Mouse (Mus musculus): Measurements from ENCODE around the gene Gpc4. TPM values are rescaled to one million over a fixed set of nuclear protein-coding genes. Genes with fewer than 3 reads are reported as not detected.

Gene Gpc4
- polyA plus RNA-seq, 1 experiment from 2014 or later = 356 TPM

DNA sequence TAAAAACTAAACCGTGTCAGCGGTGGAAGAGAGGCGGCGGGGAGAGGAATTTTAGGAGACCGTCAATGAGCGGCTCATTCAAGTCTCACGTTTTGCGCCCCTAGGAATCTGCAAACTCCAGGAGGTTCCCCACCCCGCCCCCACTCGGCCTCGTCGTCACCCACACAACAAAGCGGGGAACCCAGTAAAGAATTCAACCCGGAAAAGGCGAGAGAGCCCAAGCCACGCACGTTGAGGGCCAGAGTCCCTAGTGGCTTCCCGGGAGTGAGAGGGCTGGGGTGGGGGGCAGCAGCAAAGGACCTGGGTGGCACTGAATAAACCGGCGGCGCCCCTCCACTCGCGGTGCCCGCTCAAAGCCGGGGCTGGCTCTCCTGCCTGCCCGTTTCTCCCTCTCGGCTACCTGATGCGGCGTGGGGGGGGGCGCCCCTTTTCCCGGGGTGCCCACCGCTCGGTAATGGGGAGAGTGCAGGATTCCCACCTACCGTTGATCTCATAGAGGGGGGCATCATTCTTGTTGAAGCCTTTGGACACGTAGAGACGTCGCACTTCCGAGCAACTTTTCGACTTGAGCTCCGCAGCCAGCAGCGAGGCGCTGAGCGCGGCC is 816 bp downstream of the Gpc4 start:
- POLR2A ChIA-PET = interaction anchor here (0.7 to 2.0 kb wide), 4 partner anchors 11 to 603 kb away, joined by 3 to 8 read pairs (median 4); no protein-coding TSS in a partner anchor

GRCm38 (mm10) chrX:52163418-52164133 is 1.5 kb downstream of the Gpc4 start:
- DNase-seq (ENCODE audit: low read depth, low spot score) = no peak
- no peak for TF ChIP-seq CTCF (IDR thresholded peaks at IDR 0.05)
- H3K27me3 ChIP-seq = no peaks in the 10 kb centered on the region
- no peak for ATAC-seq
- ChIA-PET POLR2A (interaction anchor here (0.5 to 2.0 kb wide), 5 partner anchors 10 to 603 kb away, joined by 3 to 8 read pairs (median 4); no protein-coding TSS in a partner anchor), CTCF (interaction anchor here (0.8 to 1.5 kb wide), 4 partner anchors 98 to 204 kb away, joined by 3 to 5 read pairs (median 3); no protein-coding TSS in a partner anchor)
- in situ Hi-C loops (cut with MboI; ENCODE audit: low pct_unique_long_range_greater_than_20kb) = loop anchor here (10.0 kb wide), 1 partner anchor 181 kb away; no protein-coding TSS in a partner anchor

More for the DNA sequence above, 816 bp downstream of the Gpc4 start:
- DNase-seq (ENCODE audit: low read depth, low spot score) (no peak), ATAC-seq (no peak)
- no peaks in the 10 kb centered on the region for H3K27me3 ChIP-seq
- CTCF ChIA-PET = interaction anchor here (0.7 to 1.3 kb wide), 3 partner anchors 116 to 203 kb away, joined by 3 to 5 read pairs (median 3); no protein-coding TSS in a partner anchor
- in situ Hi-C loops (cut with MboI; ENCODE audit: low pct_unique_long_range_greater_than_20kb) = loop anchor here (10.0 kb wide), 1 partner anchor 181 kb away; no protein-coding TSS in a partner anchor
- TF ChIP-seq CTCF (IDR thresholded peaks at IDR 0.05) = no peak

DNA sequence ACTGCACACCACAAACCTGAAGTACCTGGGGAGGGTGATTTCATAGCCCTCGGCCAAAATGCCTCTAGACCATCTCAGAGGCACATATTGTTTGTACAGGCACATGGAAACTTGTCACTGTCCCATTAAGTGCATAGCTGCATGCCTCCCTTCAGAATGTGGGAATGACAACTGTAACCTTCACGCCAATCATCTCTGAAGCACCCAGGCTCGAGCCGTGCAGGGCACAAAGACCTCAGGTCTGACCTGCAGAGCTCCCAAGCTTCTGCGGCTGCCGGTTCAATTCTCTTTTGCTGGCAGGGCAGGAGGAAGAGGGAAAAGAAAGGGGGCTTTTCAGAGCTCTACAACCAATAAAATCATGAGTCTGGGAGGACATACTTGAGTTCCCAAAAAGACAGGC is 2.3 kb downstream of the Gpc4 start:
- DNase-seq (ENCODE audit: low read depth, low spot score) (no peak), ATAC-seq (no peak)
- CTCF ChIA-PET = interaction anchor here (0.8 to 1.5 kb wide), 3 partner anchors 99 to 205 kb away, joined by 3 to 5 read pairs (median 3); no protein-coding TSS in a partner anchor
- TF ChIP-seq CTCF (IDR thresholded peaks at IDR 0.05) = no peak
- in situ Hi-C loops (cut with MboI; ENCODE audit: low pct_unique_long_range_greater_than_20kb) = loop anchor here (10.0 kb wide), 1 partner anchor 182 kb away; no protein-coding TSS in a partner anchor
- POLR2A ChIA-PET = interaction anchor here (0.5 to 2.0 kb wide), 3 partner anchors 52 to 187 kb away, joined by 3 to 8 read pairs (median 4); no protein-coding TSS in a partner anchor
- H3K27me3 ChIP-seq = peaks cover 3% of the 10 kb centered on the region

- POLR2A ChIA-PET = interaction anchor here (2.0 kb wide), 1 partner anchor 187 kb away, joined by 8 read pairs; no protein-coding TSS in a partner anchor
- CTCF ChIA-PET = interaction anchor here (1.5 kb wide), 1 partner anchor 180 kb away, joined by 3 read pairs; no protein-coding TSS in a partner anchor
- DNase-seq (ENCODE audit: low read depth, low spot score) (no peak), ATAC-seq (no peak)
- no peak for TF ChIP-seq CTCF (IDR thresholded peaks at IDR 0.05)
- peaks cover 3% of the 10 kb centered on the region for H3K27me3 ChIP-seq
- in situ Hi-C loops (cut with MboI; ENCODE audit: low pct_unique_long_range_greater_than_20kb) = loop anchor here (10.0 kb wide), 1 partner anchor 183 kb away; no protein-coding TSS in a partner anchor
These were observed 2.8 kb downstream of the Gpc4 start for GRCm38 (mm10) chrX:52162206-52162605.

DNA sequence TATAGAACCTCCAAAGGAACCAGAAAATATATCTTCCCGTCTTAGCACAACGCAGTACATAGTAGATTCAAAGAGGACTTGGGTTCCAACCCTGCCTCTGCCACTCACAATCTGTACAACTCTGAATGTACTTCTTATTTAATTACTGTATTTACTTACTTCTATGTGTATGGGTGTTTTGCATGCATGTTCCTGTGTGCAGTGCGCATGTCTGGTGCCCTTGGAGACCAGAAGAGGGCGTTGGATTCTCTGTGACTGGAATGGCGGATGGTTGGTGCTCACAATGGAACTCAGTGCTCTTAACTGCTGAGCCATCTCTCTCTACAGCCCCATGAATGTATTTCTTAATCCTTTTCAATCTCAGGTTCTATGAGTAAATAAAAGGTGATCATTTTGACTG is 5.4 kb downstream of the Gpc4 start:
- POLR2A ChIA-PET = no interaction called here
- DNase-seq (ENCODE audit: low read depth, low spot score) = no peak
- in situ Hi-C loops (cut with MboI; ENCODE audit: low pct_unique_long_range_greater_than_20kb) = loop anchor here (10.0 kb wide), 1 partner anchor 185 kb away; no protein-coding TSS in a partner anchor
- CTCF ChIA-PET = no interaction called here
- TF ChIP-seq CTCF (IDR thresholded peaks at IDR 0.05) = no peak
- no peak for ATAC-seq
- peaks cover 3% of the 10 kb centered on the region for H3K27me3 ChIP-seq

DNA sequence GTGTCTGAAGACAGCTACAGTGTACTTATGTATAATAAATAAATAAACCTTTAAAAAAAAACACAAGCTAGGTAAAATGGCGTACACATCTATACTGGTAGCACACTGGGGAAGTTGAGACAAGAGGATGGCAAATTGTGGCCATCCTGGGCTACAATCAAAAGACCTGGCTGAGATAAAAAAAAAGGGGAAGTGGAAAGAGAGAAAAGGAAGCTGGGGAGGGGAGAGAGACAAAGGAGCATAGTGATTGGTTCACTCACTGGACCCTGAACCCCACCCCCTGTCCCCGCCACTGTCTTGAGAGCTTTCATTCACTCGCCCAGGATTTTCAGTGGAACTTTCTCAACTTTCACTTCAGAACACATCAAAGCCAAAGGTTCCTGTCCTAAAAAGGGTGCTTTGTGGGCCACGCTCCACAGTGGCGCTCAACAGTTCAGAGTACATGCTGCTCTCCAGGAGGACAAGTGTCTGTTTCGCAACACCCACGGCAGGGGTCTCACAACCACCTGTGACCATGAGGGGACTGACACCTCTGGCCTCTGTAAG is 9.6 kb downstream of the Gpc4 start:
- TF ChIP-seq CTCF (IDR thresholded peaks at IDR 0.05) = no peak
- DNase-seq (ENCODE audit: low read depth, low spot score) (no peak), ATAC-seq (no peak)
- CTCF ChIA-PET = interaction anchor here (1.1 kb wide), 1 partner anchor 32 kb away, joined by 3 read pairs; no protein-coding TSS in a partner anchor
- H3K27me3 ChIP-seq = peaks cover 7% of the 10 kb centered on the region
- in situ Hi-C loops (cut with MboI; ENCODE audit: low pct_unique_long_range_greater_than_20kb) = no loop called here
- POLR2A ChIA-PET = no interaction called here

GRCm38 (mm10) chrX:52154821-52155220 is 10.2 kb downstream of the Gpc4 start:
- TF ChIP-seq CTCF (IDR thresholded peaks at IDR 0.05) = no peak
- ATAC-seq = no peak
- H3K27me3 ChIP-seq = peaks cover 7% of the 10 kb centered on the region
- DNase-seq (ENCODE audit: low read depth, low spot score) = no peak
- POLR2A ChIA-PET = no interaction called here
- CTCF ChIA-PET = interaction anchor here (1.1 kb wide), 1 partner anchor 32 kb away, joined by 3 read pairs; no protein-coding TSS in a partner anchor
- in situ Hi-C loops (cut with MboI; ENCODE audit: low pct_unique_long_range_greater_than_20kb) = no loop called here

- ATAC-seq = no peak
- POLR2A ChIA-PET = interaction anchor here (0.6 to 1.1 kb wide), 5 partner anchors 10 to 212 kb away, joined by 3 to 8 read pairs (median 5); no protein-coding TSS in a partner anchor
- peaks cover 11% of the 10 kb centered on the region for H3K27me3 ChIP-seq
- CTCF ChIA-PET = interaction anchor here (1.1 kb wide), 1 partner anchor 46 kb away, joined by 3 read pairs; no protein-coding TSS in a partner anchor
- no peak for DNase-seq (ENCODE audit: low read depth, low spot score)
- no peak for TF ChIP-seq CTCF (IDR thresholded peaks at IDR 0.05)
- in situ Hi-C loops (cut with MboI; ENCODE audit: low pct_unique_long_range_greater_than_20kb) = no loop called here
These were observed 11.6 kb downstream of the Gpc4 start for GRCm38 (mm10) chrX:52153451-52153850.

DNA sequence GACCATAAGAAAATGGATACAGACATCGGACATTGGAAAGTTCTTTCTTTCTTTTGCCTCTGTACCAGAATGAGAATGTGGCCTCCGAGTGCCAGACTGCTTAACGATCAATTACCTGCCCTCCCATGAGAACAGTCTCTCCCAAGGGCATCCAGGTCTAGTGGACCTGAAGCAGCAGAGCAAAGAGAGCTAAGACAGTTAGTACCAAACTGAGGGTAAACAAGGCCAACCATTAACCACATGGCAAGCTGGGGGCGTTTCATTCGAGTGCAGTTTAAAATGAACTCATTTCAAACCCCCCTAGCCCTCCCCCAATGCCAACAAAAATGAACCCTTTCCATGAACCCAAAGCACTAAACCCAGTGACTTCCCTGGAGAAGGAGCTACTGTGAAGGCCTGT is 12.1 kb downstream of the Gpc4 start:
- in situ Hi-C loops (cut with MboI; ENCODE audit: low pct_unique_long_range_greater_than_20kb) = no loop called here
- ChIA-PET POLR2A (interaction anchor here (0.7 to 1.1 kb wide), 3 partner anchors 11 to 45 kb away, joined by 4 to 8 read pairs (median 5); no protein-coding TSS in a partner anchor), CTCF (no interaction called here)
- DNase-seq (ENCODE audit: low read depth, low spot score) (no peak), ATAC-seq (no peak)
- peaks cover 8% of the 10 kb centered on the region for H3K27me3 ChIP-seq
- TF ChIP-seq CTCF (IDR thresholded peaks at IDR 0.05) = no peak

DNA sequence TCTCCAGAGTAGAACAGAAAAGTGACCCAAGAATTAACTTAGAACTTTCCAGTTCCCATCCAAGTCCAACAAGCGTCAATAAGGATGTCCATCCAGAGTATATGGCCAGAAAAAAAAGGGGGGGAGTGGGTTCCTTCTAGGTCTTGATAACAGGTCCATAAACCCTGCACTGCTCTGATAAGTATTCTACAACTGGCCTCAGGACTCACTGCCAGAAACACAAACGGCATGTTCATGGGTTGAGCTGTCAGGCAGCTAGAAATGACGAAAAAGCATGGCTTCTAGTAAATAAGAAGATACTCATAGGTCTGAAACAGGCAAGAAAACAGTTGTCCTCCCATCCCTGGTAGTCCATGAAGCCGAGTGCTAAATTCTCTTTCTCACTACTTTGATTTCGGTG is 13.5 kb downstream of the Gpc4 start:
- in situ Hi-C loops (cut with MboI; ENCODE audit: low pct_unique_long_range_greater_than_20kb) = no loop called here
- POLR2A ChIA-PET = interaction anchor here (1.2 kb wide), 1 partner anchor 57 kb away, joined by 4 read pairs; no protein-coding TSS in a partner anchor
- ATAC-seq (no peak), DNase-seq (ENCODE audit: low read depth, low spot score) (no peak)
- CTCF ChIA-PET = no interaction called here
- TF ChIP-seq CTCF (IDR thresholded peaks at IDR 0.05) = no peak
- peaks cover 8% of the 10 kb centered on the region for H3K27me3 ChIP-seq

All from Patski (cell line).